Mouse (Mus musculus) common myeloid progenitor, adult 5-6 weeks (primary cell): ENCODE results near the gene Dvl1. TPM values are rescaled to one million over a fixed set of nuclear protein-coding genes. Genes with fewer than 3 reads are reported as not detected.
A peak's percentile ranks its signal among the peaks of the same experiment; 100 is the strongest.

Source experiments
- ATAC-seq: replicated peaks from 2 replicates; pipeline ENCODE4 v1.8.0; 2016; ENCODE audit warnings: low read depth, mild to moderate bottlenecking, moderate TSS enrichment, inconsistent platforms; ENCODE audit not compliant: poor library complexity, severe bottlenecking
- total RNA-seq: library from RNA; stranded (forward); fragments of 200-1000, 187-1606 nt; gene quantifications from 2 replicates; pipeline ENCODE4 v1.2.3, GENCODE M21; 2017

Dvl1 gene
- total RNA-seq, 1 experiment from 2014 or later = 11.4 TPM

GRCm38 (mm10) chr4:155863001-155863400 lies 15.8 kb downstream of the Dvl1 start, which contains the start of gene Tas1r3:
Gene Tas1r3 (minus strand): TSS chr4:155863362.
- ATAC-seq = no peak

- peak; percentile 28 for ATAC-seq
Measured at GRCm38 (mm10) chr4:155868614-155869298, 21.6 kb downstream of the Dvl1 start.

- peak; percentile 96 for ATAC-seq
Measured at GRCm38 (mm10) chr4:155869317-155870033, 22.3 kb downstream of the Dvl1 start, which contains the start of the genes Cptp and Ints11. Gene Cptp (minus strand): TSS chr4:155869440. Gene Ints11 (plus strand): TSS chr4:155869546.

GRCm38 (mm10) chr4:155871404-155871803 lies 24.2 kb downstream of the Dvl1 start:
- no peak for ATAC-seq

- ATAC-seq = no peak
Measured at GRCm38 (mm10) chr4:155883587-155883986, 36.4 kb downstream of the Dvl1 start.

- ATAC-seq = no peak
Measured at GRCm38 (mm10) chr4:155886330-155886729, 39.1 kb downstream of the Dvl1 start.

GRCm38 (mm10) chr4:155887674-155888073 lies 40.5 kb downstream of the Dvl1 start:
- no peak for ATAC-seq

GRCm38 (mm10) chr4:155888181-155888580 lies 41.0 kb downstream of the Dvl1 start:
- ATAC-seq = no peak

- ATAC-seq = no peak
Measured at GRCm38 (mm10) chr4:155889316-155889715, 42.1 kb downstream of the Dvl1 start.

- ATAC-seq = peak; percentile 16
Measured at GRCm38 (mm10) chr4:155891011-155891471, 43.8 kb downstream of the Dvl1 start.

GRCm38 (mm10) chr4:155891551-155892001 lies 44.4 kb downstream of the Dvl1 start, which contains the start of the genes Pusl1 and Acap3:
Gene Pusl1 (minus strand): TSS chr4:155891781.
Gene Acap3 (plus strand): TSS chr4:155891822.
- peak; percentile 67 for ATAC-seq

GRCm38 (mm10) chr4:155892017-155892416 lies 44.8 kb downstream of the Dvl1 start:
- peak; percentile 44 for ATAC-seq

GRCm38 (mm10) chr4:155892438-155893211 lies 45.4 kb downstream of the Dvl1 start:
- peak; percentile 13; the same call in 1 of the 2 replicates for ATAC-seq

- no peak for ATAC-seq
Measured at GRCm38 (mm10) chr4:155893212-155893690, 46.0 kb downstream of the Dvl1 start.

GRCm38 (mm10) chr4:155894311-155894881 lies 47.2 kb downstream of the Dvl1 start:
- ATAC-seq = peak; percentile 39

GRCm38 (mm10) chr4:155895216-155895615 lies 48.0 kb downstream of the Dvl1 start:
- no peak for ATAC-seq

- ATAC-seq = no peak
Measured at GRCm38 (mm10) chr4:155895826-155896225, 48.6 kb downstream of the Dvl1 start.

- no peak for ATAC-seq
Measured at GRCm38 (mm10) chr4:155896461-155896860, 49.3 kb downstream of the Dvl1 start.

- ATAC-seq = no peak
Measured at GRCm38 (mm10) chr4:155898318-155898717, 51.1 kb downstream of the Dvl1 start.

- no peak for ATAC-seq
Measured at GRCm38 (mm10) chr4:155899355-155899754, 52.2 kb downstream of the Dvl1 start.
